Mouse (Mus musculus) liver, adult 2 months (tissue): ENCODE measurements around the gene Sphk2.

Experiments used
- CTCF ChIP-seq: fragments of 200-500 bp; IDR thresholded peaks from 2 replicates; pipeline ENCODE4 v1.5.1; 2011; ENCODE audit warnings: low read depth, low read length, control low read depth
- POLR2A ChIP-seq: fragments of 200-500 bp; IDR thresholded peaks from 2 replicates; pipeline ENCODE4 v1.6.1; 2011; ENCODE audit warnings: low read length, control low read depth; ENCODE audit not compliant: insufficient read depth; ENCODE audit errors: extremely low read depth

- TF ChIP-seq CTCF, result no peak
- no peak for TF ChIP-seq POLR2A
Measured at GRCm38 (mm10) chr7:45702809-45703520, 14.8 kb downstream of the Sphk2 start.
